Mouse (Mus musculus) fibroblast of lung, adult 2 months (primary cell): Measurements from ENCODE around the gene Krtap28-13.

Source experiments
- DNase-seq: peaks from one replicate; pipeline ENCODE4 v3.0.0-alpha.2; 2011; ENCODE audit warnings: low read depth

The Krtap28-13 gene

GRCm38 (mm10) chr1:83096935-83097334 is 36.2 kb downstream of the Krtap28-13 start:
- DNase-seq: no peak

GRCm38 (mm10) chr1:83099160-83099559 is 38.4 kb downstream of the Krtap28-13 start:
- DNase-seq: no peak

- no peak for DNase-seq
Observed at GRCm38 (mm10) chr1:83099580-83100137, 38.9 kb downstream of the Krtap28-13 start.

- no peak for DNase-seq
Observed at GRCm38 (mm10) chr1:83101891-83102290, 41.2 kb downstream of the Krtap28-13 start.

- DNase-seq: no peak
Observed at GRCm38 (mm10) chr1:83105464-83105863, 44.7 kb downstream of the Krtap28-13 start.

GRCm38 (mm10) chr1:83107410-83107978 is 46.8 kb downstream of the Krtap28-13 start:
- DNase-seq: no peak

- no peak for DNase-seq
Observed at GRCm38 (mm10) chr1:83110992-83111391, 50.3 kb downstream of the Krtap28-13 start.
